Mouse (Mus musculus) cerebellum, adult 2 months (tissue): ENCODE results near the gene Srsf2.
A peak's percentile ranks its signal among the peaks of the same experiment; 100 is the strongest.

ENCODE experiments used
- CTCF ChIP-seq: fragments of 200-500 bp; IDR thresholded peaks from 2 replicates; pipeline ENCODE4 v1.5.1; 2011; ENCODE audit warnings: low read depth, mild to moderate bottlenecking, control low read depth, low read length, moderate library complexity, borderline replicate concordance; ENCODE audit not compliant: insufficient read depth
- POLR2A ChIP-seq: fragments of 200-500 bp; IDR thresholded peaks from 2 replicates; pipeline ENCODE4 v1.6.1; 2011; ENCODE audit warnings: low read length, control low read depth, borderline replicate concordance; ENCODE audit not compliant: insufficient read depth

GRCm38 (mm10) chr11:116843261-116844233, 9.3 kb downstream of the Srsf2 start, which contains the start of the genes Mettl23 and Jmjd6:
- TF ChIP-seq CTCF (no peak), POLR2A (peak; percentile 61)
